Mouse (Mus musculus) lung, postnatal 10 days (tissue): ENCODE data around the gene Zfp64.

Source experiments
- DNase-seq: peaks from one replicate; pipeline ENCODE4 v3.0.0; 2021

Zfp64 gene

GRCm38 (mm10) chr2:168947663-168948062, 7.7 kb downstream of the Zfp64 start:
- no peak for DNase-seq

GRCm38 (mm10) chr2:168944011-168944410, 11.4 kb downstream of the Zfp64 start:
- no peak for DNase-seq

GRCm38 (mm10) chr2:168939941-168940340, 15.4 kb downstream of the Zfp64 start:
- DNase-seq = no peak

GRCm38 (mm10) chr2:168939261-168939933, 16.0 kb downstream of the Zfp64 start:
- no peak for DNase-seq

GRCm38 (mm10) chr2:168936896-168937295, 18.5 kb downstream of the Zfp64 start:
- DNase-seq = no peak

GRCm38 (mm10) chr2:168935165-168935564, 20.2 kb downstream of the Zfp64 start:
- DNase-seq = no peak

GRCm38 (mm10) chr2:168931686-168932085, 23.7 kb downstream of the Zfp64 start:
- DNase-seq = no peak

GRCm38 (mm10) chr2:168929691-168930090, 25.7 kb downstream of the Zfp64 start:
- DNase-seq = peak; percentile 74

- DNase-seq = peak; percentile 26
Measured at GRCm38 (mm10) chr2:168927401-168927800, 28.0 kb downstream of the Zfp64 start.

- no peak for DNase-seq
Measured at GRCm38 (mm10) chr2:168926257-168926810, 29.1 kb downstream of the Zfp64 start.

- peak; percentile 64 for DNase-seq
Measured at GRCm38 (mm10) chr2:168923706-168924105, 31.7 kb downstream of the Zfp64 start.

GRCm38 (mm10) chr2:168922466-168922865, 32.9 kb downstream of the Zfp64 start:
- DNase-seq = no peak

- DNase-seq = no peak
Measured at GRCm38 (mm10) chr2:168920007-168920406, 35.4 kb downstream of the Zfp64 start.

GRCm38 (mm10) chr2:168912901-168913721, 42.3 kb downstream of the Zfp64 start:
- DNase-seq = no peak

GRCm38 (mm10) chr2:168912051-168912891, 43.1 kb downstream of the Zfp64 start:
- DNase-seq = no peak

GRCm38 (mm10) chr2:168911527-168911926, 43.9 kb downstream of the Zfp64 start:
- no peak for DNase-seq

- no peak for DNase-seq
Measured at GRCm38 (mm10) chr2:168906022-168906421, 49.4 kb downstream of the Zfp64 start.

GRCm38 (mm10) chr2:168904846-168905245, 50.5 kb downstream of the Zfp64 start:
- DNase-seq = no peak

- DNase-seq = peak; percentile 60
Measured at GRCm38 (mm10) chr2:168904188-168904587, 51.2 kb downstream of the Zfp64 start.

GRCm38 (mm10) chr2:168902634-168903033, 52.8 kb downstream of the Zfp64 start:
- peak; percentile 41 for DNase-seq

- no peak for DNase-seq
Measured at GRCm38 (mm10) chr2:168897906-168898305, 57.5 kb downstream of the Zfp64 start.

GRCm38 (mm10) chr2:168895531-168895930, 59.9 kb downstream of the Zfp64 start:
- no peak for DNase-seq

GRCm38 (mm10) chr2:168894738-168895137, 60.6 kb downstream of the Zfp64 start:
- no peak for DNase-seq
